In genomic region chr4:120801446-120801845, GRCm38 (mm10) we compare ENCODE assay signal across 9 mouse cellular contexts. TPM values are rescaled to one million over a fixed set of nuclear protein-coding genes. Genes with fewer than 3 reads are reported as not detected.
DNase-seq lines count a peak whose midpoint lies in the region; ATAC-seq and TF ChIP-seq lines count a peak whose summit lies in the region.
"Had no signal": no experiment of that assay in that cellular context is flagged by ENCODE, and none has a peak within 500 bp of the region (broad histone marks: within the 10 kb centered on the region; RNA-seq: fewer than 3 reads in every experiment).

No protein-coding gene starts in this region.

- H3K4me1 ChIP-seq in lung, adult 2 months (ENCODE audit: control insufficient read depth, insufficient read depth, low read length) = peaks cover 14% of the 10 kb centered on the region
- no peaks in the 10 kb centered on the region; the same call in 1 of the 2 replicates for H3K4me1 ChIP-seq in liver, postnatal 0 days (ENCODE audit: insufficient read depth)
- 0 out of 2 replicates have a peak, but pooled peaks cover 3% of the 10 kb centered on the region for H3K4me1 ChIP-seq in intestine, embryonic 15.5 days (replicated peaks)

- H3K36me3 ChIP-seq in liver, postnatal 0 days (replicated peaks; ENCODE audit: insufficient read depth, low read length) = no peaks in the 10 kb centered on the region
- H3K36me3 ChIP-seq in intestine, embryonic 15.5 days = no peaks in the 10 kb centered on the region

- WGBS in lung, adult 2 months = 41% methylated on average over 2 of the region's 2 CpGs
- 28% methylated on average over 2 of the region's 2 CpGs for WGBS in liver, postnatal 0 days (ENCODE audit: insufficient replicate concordance)
- WGBS in intestine, embryonic 15.5 days = 37% methylated on average over 2 of the region's 2 CpGs

- peak; percentile 24; the same call in 1 of the 2 replicates for TF ChIP-seq CTCF in lung, adult 2 months (IDR thresholded peaks at IDR 0.05; ENCODE audit: insufficient read depth, low read length)
- peak; percentile 52 for TF ChIP-seq CTCF in liver, postnatal 0 days (IDR thresholded peaks at IDR 0.05; ENCODE audit: low read depth)

- no peak overlapping the region for H3K4me2 ChIP-seq in liver, postnatal 0 days (ENCODE audit: low read depth, low read length)
- no peak overlapping the region for H3K4me2 ChIP-seq in intestine, embryonic 15.5 days (replicated peaks)
- H3K4me2 ChIP-seq: embryonic facial prominence, embryonic 13.5 days had no signal

- no peaks in the 10 kb centered on the region for H3K9me3 ChIP-seq in liver, postnatal 0 days (ENCODE audit: low read length)
- H3K9me3 ChIP-seq in intestine, embryonic 15.5 days = no peaks in the 10 kb centered on the region
- H3K9me3 ChIP-seq: embryonic facial prominence, embryonic 13.5 days had no signal

- peak; percentile 39 to 41 for DNase-seq in adrenal gland, postnatal 36 days
- DNase-seq in adrenal gland, adult 18-20 months (ENCODE audit: low spot score in 2 of 2) = no peak
- no peak for DNase-seq in lung, adult 2 months
- DNase-seq in lung, postnatal 25 days (ENCODE audit: low spot score) = no peak
- DNase-seq in liver, postnatal 0 days = peak; percentile 30
- DNase-seq in thymus, postnatal 14 days = peak; percentile 45
- DNase-seq in layer of hippocampus, postnatal 10 days (ENCODE audit: low spot score in 2 of 2) = no peak

- peak; percentile 53; the same call in 1 of the 2 replicates for ATAC-seq in liver, postnatal 0 days
- no peak for ATAC-seq in intestine, embryonic 15.5 days

- no peak overlapping the region for H3K9ac ChIP-seq in liver, postnatal 0 days (replicated peaks)
- no peak overlapping the region for H3K9ac ChIP-seq in intestine, embryonic 15.5 days
- H3K9ac ChIP-seq: embryonic facial prominence, embryonic 13.5 days had no signal

- H3K27me3 ChIP-seq in liver, postnatal 0 days (ENCODE audit: insufficient read depth, low read length) = no peaks in the 10 kb centered on the region
- no peaks in the 10 kb centered on the region for H3K27me3 ChIP-seq in intestine, embryonic 15.5 days (replicated peaks)
- H3K27me3 ChIP-seq: embryonic facial prominence, embryonic 13.5 days had no signal

- TF ChIP-seq POLR2A in lung, adult 2 months (IDR thresholded peaks at IDR 0.05; ENCODE audit: borderline replicate concordance, extremely low read depth, low read depth, low read length) = no peak

- TF ChIP-seq EP300 in liver, postnatal 0 days (IDR thresholded peaks at IDR 0.05; ENCODE audit: low read depth) = no peak

- H3K27ac ChIP-seq in liver, postnatal 0 days (ENCODE audit: low read depth) = peak overlapping the region; percentile 19; the same call in 1 of the 2 replicates
- no peak overlapping the region for H3K27ac ChIP-seq in intestine, embryonic 15.5 days
- H3K27ac ChIP-seq: embryonic facial prominence, embryonic 13.5 days had no signal

- no peak overlapping the region for H3K4me3 ChIP-seq in lung, adult 2 months (replicated peaks; ENCODE audit: extremely low read depth, low read depth, low read length)
- H3K4me3 ChIP-seq in liver, postnatal 0 days (ENCODE audit: low read depth, low read length) = no peak overlapping the region
- no peak overlapping the region for H3K4me3 ChIP-seq in intestine, embryonic 15.5 days (replicated peaks)
- H3K4me3 ChIP-seq: embryonic facial prominence, embryonic 13.5 days had no signal

RNA-seq across cellular contexts. Expression of gene Nfyc, which starts 29.9 kb away (rescaled TPM):
- 10 to 100 TPM; 46.6 to 50.0 TPM for total RNA-seq in adrenal gland, postnatal 36 days (2021)
- 10 to 100 TPM; 53.9 to 57.2 TPM for total RNA-seq in adrenal gland, adult 18-20 months (2021)
- polyA plus RNA-seq in lung, adult 2 months (2012; rRNA removed) = 120 and 143 TPM in 2 replicates
- polyA plus RNA-seq in liver, postnatal 0 days (2015; fragmentation: Nextera tagmentation; extraction: Ambion mirVana) = 30.4 and 32.0 TPM in 2 replicates
- polyA plus RNA-seq in intestine, embryonic 15.5 days (2015; fragmentation: Nextera tagmentation; extraction: Ambion mirVana) = 77.8 and 86.2 TPM in 2 replicates
- 10 to 100 TPM; 47.7 to 50.8 TPM for total RNA-seq in layer of hippocampus, postnatal 10 days (2021)

RNA-seq across cellular contexts. Expression of gene Kcnq4, which starts 53.0 kb away (rescaled TPM):
- total RNA-seq in adrenal gland, postnatal 36 days (2021) = 1 to 10 TPM; 2.3 TPM
- total RNA-seq in adrenal gland, adult 18-20 months (2021) = 1 to 10 TPM; 1.5 to 3.1 TPM
- 8.2 and 8.3 TPM in 2 replicates for polyA plus RNA-seq in lung, adult 2 months (2012; rRNA removed)
- 0.14 and 0.20 TPM in 2 replicates for polyA plus RNA-seq in liver, postnatal 0 days (2015; fragmentation: Nextera tagmentation; extraction: Ambion mirVana)
- 2.2 and 2.3 TPM in 2 replicates for polyA plus RNA-seq in intestine, embryonic 15.5 days (2015; fragmentation: Nextera tagmentation; extraction: Ambion mirVana)
- total RNA-seq in layer of hippocampus, postnatal 10 days (2021) = 1 to 10 TPM; 8.8 TPM

RNA-seq across cellular contexts. Expression of gene Rims3, which starts 53.2 kb away (rescaled TPM):
- 1 to 10 TPM; 5.5 to 6.2 TPM for total RNA-seq in adrenal gland, postnatal 36 days (2021)
- 1 to 10 TPM; 9.2 to 10.0 TPM for total RNA-seq in adrenal gland, adult 18-20 months (2021)
- polyA plus RNA-seq in lung, adult 2 months (2012; rRNA removed) = 0.94 and 1.4 TPM in 2 replicates
- 0.26 and 0.31 TPM in 2 replicates for polyA plus RNA-seq in liver, postnatal 0 days (2015; fragmentation: Nextera tagmentation; extraction: Ambion mirVana)
- 1.3 and 1.4 TPM in 2 replicates for polyA plus RNA-seq in intestine, embryonic 15.5 days (2015; fragmentation: Nextera tagmentation; extraction: Ambion mirVana)
- total RNA-seq in layer of hippocampus, postnatal 10 days (2021) = 10 to 100 TPM; 31.3 to 31.9 TPM

Comparison
In these comparisons a context has a peak if more than half of its experiments do, and no peak if none do; other contexts are left out.
1. DNase-seq: peak in adrenal gland, postnatal 36 days (2 of 2), liver, postnatal 0 days (single experiment) and thymus, postnatal 14 days (single experiment); none in adrenal gland, adult 18-20 months (0 of 2), lung, adult 2 months (single experiment), lung, postnatal 25 days (single experiment) and layer of hippocampus, postnatal 10 days (0 of 2).